Mouse (Mus musculus) gastrocnemius, adult 18-20 months (tissue): ENCODE results near the gene Cacna1s. TPM values are rescaled to one million over a fixed set of nuclear protein-coding genes. Genes with fewer than 3 reads are reported as not detected.
A peak's percentile ranks its signal among the peaks of the same experiment; 100 is the strongest.

Experiments
- DNase-seq: peaks from one replicate; pipeline ENCODE4 v3.0.0; 2021; ENCODE audit warnings: low spot score
- total RNA-seq, 2 experiments: library from RNA; stranded (reverse); gene quantifications; 2 replicates each; pipeline ENCODE4 v1.2.3; 2021

Gene Cacna1s
- total RNA-seq, 2 experiments from 2014 or later, result 824 to 1,030 TPM

DNA sequence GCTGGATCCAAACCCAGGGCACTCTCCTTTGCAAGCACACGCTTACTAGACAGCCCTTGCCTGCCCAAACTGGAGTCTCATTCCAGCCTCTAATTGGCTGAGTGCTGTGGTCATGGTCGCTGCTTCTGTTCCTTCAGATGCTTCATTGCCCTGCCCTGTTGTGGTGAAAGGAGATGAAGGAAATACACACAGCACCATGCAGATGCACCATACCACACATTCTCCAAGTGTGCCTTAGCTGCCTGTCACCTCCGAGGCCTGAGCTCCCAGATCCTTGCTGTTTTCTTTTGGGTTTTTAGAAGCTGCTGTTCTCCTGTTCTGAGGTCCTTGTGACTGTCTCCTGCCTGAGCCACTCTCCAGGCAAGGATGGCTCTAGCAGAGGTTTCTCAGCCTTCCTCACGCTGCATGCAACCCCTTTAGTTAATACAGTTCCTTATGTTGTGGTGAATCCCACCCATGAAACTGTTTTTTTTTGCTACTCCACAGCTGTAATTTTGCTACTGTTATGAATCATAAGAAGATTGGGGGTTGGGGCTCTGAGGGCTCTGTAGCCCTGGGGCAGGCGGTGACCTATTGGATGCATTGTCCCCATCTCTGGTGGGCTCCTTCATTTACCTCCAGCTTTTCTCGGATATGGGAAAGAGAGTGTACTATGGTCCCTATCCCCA is 83.4 kb downstream of the Cacna1s start:
- no peak for DNase-seq

GRCm38 (mm10) chr1:136136547-136136946 is 84.0 kb downstream of the Cacna1s start:
- DNase-seq, result no peak

GRCm38 (mm10) chr1:136137071-136137531 is 84.6 kb downstream of the Cacna1s start:
- DNase-seq, result no peak

DNA sequence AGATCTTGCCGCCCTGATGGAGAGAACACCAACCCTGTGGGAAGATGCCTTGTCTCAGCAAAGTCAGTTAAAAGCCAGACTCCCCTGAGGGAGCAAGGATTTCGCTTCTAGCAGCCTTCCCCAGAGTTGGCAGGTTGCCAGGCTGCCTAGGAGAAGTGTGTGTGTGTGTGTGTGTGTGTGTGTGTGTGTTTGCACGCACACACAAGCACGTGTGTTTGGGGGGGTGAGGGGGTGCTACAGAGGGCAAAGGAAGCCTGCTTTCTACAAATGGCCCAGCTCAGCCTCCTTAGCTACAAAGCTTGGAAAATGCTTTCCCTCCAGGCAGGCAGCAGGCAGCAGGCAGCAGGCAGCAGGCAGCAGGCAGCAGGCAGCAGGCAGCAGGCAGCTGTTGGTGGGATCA is 85.0 kb downstream of the Cacna1s start:
- DNase-seq, result no peak

DNA sequence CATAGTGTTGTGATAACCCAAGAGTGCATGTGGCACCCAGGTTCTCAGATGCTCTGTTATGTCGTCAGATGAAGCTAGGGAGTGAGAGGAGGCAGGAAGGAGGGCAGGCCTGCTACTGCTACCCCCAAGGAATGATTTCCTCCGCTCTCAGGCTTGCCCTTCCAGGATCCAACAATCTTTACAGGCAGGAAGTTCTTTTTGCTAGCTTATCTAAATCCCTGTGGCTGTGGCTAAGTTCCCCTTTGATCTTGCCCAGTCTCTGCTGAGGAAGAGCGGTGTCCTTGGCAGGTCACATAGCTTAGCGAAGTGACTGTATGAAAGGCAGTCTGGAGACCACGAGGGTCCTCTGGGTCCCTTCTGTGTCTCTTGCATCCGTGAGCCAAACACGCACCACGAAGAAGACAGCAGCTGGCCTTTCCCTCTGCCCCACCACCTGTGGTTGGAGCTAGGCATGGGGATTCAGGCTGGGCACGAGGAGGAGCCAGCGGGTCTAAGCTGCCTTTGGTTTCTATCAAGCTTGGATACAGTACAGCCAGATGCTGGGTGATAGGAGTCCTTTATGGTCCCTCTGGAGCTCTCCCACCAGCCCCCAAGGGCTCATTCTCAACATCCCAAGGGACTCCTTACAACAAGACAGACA is 85.8 kb downstream of the Cacna1s start:
- no peak for DNase-seq

DNA sequence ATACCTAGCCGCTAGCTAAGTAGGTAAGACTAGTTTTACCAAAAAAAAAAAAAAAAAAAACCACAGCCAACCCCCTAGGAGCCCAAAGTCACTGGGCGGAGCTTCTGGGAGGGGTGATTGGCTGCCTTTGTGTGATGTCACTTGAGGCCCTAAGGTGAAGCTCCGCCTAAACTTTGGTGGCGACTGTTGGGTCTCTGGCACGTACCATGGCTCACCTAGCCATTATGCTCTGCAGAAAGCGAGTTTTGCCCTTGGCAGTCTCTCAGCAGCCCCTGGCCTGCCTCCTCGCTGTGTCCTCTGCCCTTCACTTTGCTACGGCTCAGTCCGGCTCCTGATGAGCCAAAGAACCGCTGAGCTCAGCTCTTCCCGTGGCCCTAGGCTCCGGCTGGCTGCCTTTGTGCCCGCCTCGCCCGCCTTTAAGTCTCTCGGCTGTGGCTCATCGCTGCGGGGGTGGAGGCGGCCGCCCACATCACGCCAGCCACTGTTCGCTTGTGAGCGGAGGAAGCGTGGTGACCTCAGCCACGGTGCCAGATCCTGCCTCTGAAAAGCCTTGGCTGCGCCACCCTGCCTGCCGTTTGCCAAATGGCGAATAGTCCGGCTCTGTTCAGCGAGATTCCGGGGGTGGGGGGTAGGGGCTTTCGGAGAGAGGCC is 87.6 kb downstream of the Cacna1s start:
- peak; percentile 62 for DNase-seq

DNA sequence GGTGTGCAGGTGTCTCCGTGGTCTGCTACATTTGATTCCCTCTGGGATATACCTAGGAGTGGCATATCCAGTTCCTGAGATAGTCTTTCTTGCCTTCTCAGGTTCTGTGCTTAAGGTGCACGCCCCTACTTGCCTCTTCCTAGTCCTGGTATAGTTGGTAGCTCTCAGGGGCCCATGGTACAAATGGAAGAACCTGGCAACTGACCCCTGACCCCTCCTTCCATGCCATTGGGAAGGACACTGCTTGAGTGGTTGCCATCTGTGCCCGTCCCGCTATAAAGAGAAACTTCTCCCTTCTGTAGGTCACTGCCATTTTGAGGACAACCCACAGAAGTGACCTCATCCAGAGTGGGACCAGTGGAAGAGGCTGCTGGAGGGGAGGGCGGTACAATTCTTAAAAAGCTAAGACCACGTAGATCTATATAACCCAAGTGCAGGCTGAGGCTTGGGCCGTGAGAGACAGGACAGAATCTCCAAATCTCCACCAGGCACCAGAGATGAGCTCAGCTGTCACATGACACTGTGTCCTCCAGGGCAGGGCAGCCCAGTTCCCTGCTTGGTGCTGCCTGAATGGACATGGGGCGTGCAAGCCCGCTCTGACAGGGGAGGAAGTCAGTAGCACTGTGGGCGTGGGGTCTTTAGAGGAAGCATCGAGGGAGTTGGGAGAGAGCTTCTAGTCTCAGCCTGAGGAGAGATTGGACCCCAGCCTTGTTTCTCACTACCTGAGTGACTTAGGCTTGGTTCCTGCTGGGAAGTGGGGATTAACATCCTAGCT is 88.8 kb downstream of the Cacna1s start:
- DNase-seq, result no peak

- DNase-seq, result no peak
These were observed 89.8 kb downstream of the Cacna1s start for GRCm38 (mm10) chr1:136142336-136142735.

- DNase-seq, result no peak
These were observed 91.0 kb downstream of the Cacna1s start for GRCm38 (mm10) chr1:136143514-136143913.

DNA sequence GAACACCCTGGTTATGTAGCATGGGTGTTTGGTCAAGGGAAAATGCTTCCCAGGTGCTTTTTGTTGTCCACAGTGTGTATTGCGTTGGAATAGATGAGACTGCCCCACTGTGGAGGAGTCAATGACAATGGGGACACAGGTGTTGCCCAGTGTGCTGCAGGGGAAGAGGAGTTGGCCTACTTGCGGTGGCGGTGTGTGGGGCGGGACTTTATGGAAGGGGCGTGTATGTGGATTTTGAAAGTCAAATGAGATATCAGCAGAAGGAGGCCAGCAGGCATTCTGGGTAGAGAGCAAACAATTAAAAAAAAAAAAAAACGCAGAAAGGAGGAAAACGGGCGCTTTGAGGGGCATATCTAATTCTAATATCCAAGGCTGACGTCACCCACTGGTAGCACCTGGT is 97.2 kb downstream of the Cacna1s start:
- no peak for DNase-seq

DNA sequence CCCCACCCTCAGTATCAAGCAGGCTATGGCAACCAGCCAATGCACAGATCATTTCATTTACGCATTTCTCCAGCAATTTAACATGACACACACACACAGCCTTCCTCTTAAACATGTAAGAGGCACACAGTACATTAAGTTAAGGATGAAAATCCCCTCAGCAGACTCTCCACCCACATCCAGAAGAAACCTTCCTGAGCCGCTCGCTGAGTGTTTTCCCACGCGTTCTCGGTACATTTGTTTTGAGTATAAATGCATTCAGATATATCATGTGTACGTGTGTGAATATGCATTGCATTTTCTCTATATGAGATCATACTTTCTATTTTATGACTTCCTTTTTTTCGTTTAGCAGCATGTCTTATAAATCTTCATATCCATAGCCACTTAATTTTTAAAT is 98.8 kb downstream of the Cacna1s start:
- DNase-seq, result no peak

DNA sequence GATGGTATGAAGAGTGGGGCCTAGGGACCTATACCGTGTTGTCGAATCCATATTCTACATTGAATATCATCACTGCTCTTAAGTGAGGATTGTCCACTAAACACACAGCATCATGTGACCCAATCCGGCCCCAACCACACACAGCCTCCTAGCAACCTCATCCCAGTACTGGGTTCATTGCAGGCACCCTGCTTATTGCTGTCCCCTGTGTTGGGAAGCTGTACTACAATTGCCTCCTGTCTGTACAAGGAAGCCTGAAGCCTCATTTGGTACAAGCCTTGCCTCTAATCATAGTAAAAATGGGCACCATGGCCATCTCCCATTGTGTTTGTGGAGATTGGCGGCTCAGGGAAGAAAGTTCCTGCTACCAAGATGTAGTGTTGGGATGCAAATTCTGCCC is 103.8 kb downstream of the Cacna1s start:
- no peak for DNase-seq

- no peak for DNase-seq
These were observed 104.4 kb downstream of the Cacna1s start for GRCm38 (mm10) chr1:136156951-136157350.

GRCm38 (mm10) chr1:136159830-136160229 is 107.3 kb downstream of the Cacna1s start:
- DNase-seq, result no peak

- DNase-seq, result no peak
These were observed 107.7 kb downstream of the Cacna1s start for GRCm38 (mm10) chr1:136160297-136160696.

- DNase-seq, result no peak
These were observed 108.4 kb downstream of the Cacna1s start for GRCm38 (mm10) chr1:136160930-136161329.

DNA sequence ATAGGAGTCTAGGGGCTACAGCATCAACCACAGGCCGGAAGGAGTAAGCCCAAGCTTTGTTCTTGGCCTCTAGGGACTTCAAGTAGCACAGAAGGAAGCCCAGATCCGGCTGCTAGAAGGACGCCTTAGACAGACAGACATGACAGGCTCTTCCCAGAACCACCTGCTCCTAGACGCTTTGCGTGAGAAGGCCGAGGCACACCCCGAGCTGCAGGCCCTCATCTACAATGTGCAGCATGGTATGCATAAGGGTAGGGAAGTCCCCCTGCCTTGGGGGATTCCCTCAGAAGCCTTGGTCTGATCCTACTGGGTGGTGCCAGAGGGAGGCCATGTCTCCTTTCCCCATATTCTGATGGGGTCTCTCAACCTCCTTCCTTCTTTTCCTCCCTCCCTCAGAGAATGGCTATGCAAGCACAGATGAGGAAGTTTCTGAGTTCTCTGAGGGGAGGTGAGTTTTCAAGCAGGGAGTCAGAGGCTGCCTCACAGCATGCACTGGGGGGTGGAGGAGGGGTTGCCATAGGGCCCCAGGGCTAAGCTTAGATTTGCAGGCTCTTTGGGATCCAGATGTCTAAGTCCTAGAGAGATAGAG is 108.9 kb downstream of the Cacna1s start:
- DNase-seq, result no peak

- no peak for DNase-seq
These were observed 112.9 kb downstream of the Cacna1s start for GRCm38 (mm10) chr1:136165436-136165835.

DNA sequence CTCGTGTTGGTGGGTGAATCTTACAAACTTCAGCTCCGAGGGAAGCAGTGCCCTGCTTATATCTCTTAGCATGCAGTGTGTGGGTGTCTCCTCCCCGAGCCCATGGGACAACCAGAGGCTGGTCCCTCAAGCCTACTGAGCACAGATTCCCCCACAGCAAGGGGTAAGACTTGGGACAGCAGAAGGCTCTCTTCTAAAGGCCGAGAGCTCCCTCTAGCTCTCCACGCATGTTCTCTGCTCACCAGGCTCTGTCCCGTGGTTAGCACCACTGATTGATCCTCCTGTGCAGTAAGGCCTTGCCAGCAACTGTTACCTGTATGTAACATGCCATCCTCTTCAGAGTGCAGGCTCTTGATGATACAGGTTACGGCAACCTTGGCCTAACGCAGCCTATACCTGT is 115.1 kb downstream of the Cacna1s start:
- no peak for DNase-seq
